Mouse (Mus musculus) embryo, embryonic 11 days (tissue): ENCODE results near the gene Gins1.
A peak's percentile ranks its signal among the peaks of the same experiment; 100 is the strongest.
"Not testable (repeated sequence)": the region's sequence is repeated elsewhere in the genome, so short reads cannot be mapped to it uniquely, and the experiment has no call there.

ENCODE experiments used
- DNase-seq: peaks from one replicate; pipeline ENCODE4 v3.0.0-alpha.2; 2015

Gene Gins1

GRCm38 (mm10) chr2:150904936-150905450 lies at the start of gene Gins1:
Gins1 (plus strand) TSS chr2:150905400.
- DNase-seq: no peak

DNA sequence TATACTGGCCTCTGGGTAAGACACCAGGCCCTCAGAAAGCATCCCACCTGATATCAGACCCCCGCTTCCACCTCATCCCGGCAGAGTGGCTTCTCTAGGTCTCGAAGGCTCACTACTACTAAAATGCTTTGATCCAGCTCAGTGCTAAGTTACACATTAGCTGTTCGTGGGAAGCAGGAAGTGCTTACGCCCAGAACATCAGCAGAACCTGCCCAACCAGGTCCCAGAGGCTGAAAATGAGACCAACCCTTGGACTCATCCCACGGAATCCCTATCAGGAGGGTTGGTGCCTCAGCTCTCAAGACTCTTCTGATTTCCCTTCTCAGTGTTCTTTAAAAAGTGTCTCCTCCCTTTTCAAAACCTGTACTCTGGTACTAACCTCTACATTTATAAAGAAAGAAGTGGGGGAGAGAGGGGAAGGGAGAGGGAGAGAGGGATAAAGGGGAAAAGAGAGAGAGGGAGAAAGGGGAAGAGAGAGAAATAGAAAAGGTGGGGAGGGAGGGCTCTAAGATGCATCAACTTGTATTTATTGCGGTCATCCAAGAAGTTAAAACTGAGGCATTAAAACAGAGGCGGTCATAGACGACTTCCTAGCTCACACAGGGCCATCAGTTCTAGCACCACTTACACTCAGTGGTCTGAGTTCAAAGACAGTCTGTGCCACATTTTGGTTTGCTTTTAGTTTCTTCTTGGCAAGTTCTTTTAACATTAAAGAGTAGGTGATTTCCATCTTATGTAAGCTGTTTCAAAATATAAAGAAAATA lies 46.3 kb upstream of the Gins1 start:
- no peak for DNase-seq

- DNase-seq: no peak
These were observed 45.3 kb upstream of the Gins1 start for GRCm38 (mm10) chr2:150859709-150860470.

- DNase-seq: no peak
These were observed 44.1 kb upstream of the Gins1 start for GRCm38 (mm10) chr2:150861128-150861527.

GRCm38 (mm10) chr2:150867021-150867420 lies 38.2 kb upstream of the Gins1 start:
- no peak for DNase-seq

GRCm38 (mm10) chr2:150869446-150869845 lies 35.8 kb upstream of the Gins1 start:
- no peak for DNase-seq

GRCm38 (mm10) chr2:150874508-150874907 lies 30.7 kb upstream of the Gins1 start:
- DNase-seq: no peak

DNA sequence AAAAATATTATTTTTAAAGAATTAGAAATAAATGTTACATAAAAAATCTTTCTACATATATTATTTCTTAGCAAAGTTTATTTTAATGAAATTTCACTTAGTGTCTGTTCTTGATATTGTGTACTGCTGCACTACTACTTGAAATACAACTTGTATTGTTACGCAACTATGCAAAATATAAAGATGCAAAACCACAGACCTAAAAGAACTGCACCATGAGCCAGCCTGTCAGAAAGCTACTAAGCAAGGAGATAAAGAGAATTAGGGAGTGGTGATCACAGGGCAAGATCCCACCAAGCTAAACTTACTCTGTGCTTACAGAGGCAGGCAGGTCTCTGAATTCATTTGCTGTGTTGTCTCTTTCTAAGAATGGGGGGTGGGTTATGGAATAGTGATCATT lies 30.0 kb upstream of the Gins1 start:
- no peak for DNase-seq

DNA sequence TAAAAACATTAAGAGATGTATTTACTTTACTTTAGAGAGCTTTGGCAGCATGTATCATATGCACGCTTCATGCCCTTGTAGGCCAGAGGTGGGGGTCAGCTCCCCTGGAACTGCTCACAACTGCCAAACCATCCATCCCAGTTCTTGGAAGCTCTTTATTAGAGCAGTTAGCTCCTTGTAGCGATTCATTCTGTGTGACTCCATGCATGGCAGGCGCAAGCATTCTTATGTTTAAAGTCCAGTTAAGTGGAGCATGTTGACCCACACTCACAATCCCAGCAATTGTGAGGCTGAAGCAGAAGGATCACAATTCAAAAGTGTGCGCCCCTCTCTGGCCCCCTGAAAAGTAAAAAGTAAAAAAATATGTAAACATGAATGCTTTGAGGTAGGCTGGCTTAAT lies 27.6 kb upstream of the Gins1 start:
- no peak for DNase-seq

GRCm38 (mm10) chr2:150884075-150884778 lies 21.0 kb upstream of the Gins1 start:
- no peak for DNase-seq

DNA sequence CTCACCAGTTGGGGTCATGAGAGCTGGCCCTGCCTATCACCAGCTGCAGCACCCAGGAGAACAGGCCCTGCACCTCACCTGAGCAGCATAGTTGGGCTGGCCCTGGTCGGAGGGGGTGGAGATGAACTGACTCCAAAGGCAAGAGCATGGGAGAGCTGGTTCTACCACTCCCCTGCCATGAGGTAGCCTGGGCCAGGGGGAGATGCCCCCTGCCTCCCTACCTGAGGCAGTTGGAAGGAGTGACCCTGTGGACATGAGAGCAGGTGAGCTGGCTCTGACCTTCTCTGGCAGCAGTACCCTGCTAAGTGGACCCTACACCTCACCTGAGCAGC lies 20.5 kb upstream of the Gins1 start:
- no peak for DNase-seq

DNA sequence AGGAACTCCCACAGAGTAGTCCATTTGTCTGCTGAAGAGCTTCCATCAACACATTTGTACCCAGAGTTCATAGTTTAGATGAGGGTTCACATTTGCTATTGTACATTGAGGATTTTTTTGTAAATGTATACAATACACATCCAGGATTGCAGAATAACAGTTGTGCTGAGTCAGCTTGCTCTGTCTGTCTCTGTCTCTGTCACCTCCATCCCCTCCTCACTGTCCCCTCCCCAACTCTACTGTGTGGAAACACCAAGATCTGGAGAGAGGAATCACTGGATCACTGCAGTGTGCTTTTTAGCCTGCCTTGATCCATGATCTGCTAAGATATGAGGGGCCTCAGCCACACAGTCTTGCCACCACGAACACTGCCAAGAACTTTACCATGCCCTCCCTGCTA lies 19.4 kb upstream of the Gins1 start:
- DNase-seq: no peak

DNA sequence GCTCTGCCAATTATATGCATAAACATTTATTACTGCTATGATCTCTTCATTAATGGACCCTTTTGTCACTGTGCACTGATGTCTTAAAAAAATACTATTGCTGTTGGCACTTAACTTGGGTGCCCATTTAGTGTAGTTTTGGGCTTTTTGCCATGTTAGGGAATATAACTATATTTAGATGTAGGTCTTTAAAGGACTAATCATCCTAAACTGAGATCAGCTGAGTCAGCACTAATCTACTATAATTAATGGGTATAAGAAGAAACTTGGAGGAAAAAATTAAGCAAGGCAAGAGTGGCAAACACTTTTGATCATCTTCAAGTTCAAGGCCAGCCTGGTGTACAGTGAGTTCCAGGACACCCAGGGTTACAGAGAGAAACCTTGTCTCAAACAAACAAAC lies 18.9 kb upstream of the Gins1 start:
- DNase-seq: no peak

- no peak for DNase-seq
These were observed 17.8 kb upstream of the Gins1 start for GRCm38 (mm10) chr2:150887370-150887769.

- DNase-seq: no peak
These were observed 10.5 kb upstream of the Gins1 start for GRCm38 (mm10) chr2:150894617-150895267.

GRCm38 (mm10) chr2:150895691-150896252 lies 9.4 kb upstream of the Gins1 start:
- no peak for DNase-seq

GRCm38 (mm10) chr2:150900341-150900740 lies 4.9 kb upstream of the Gins1 start:
- DNase-seq: no peak

- DNase-seq: no peak
These were observed 2.9 kb upstream of the Gins1 start for GRCm38 (mm10) chr2:150902347-150902746.

- DNase-seq: peak; percentile 98
These were observed 796 bp upstream of the Gins1 start, which contains the start of gene Abhd12 for GRCm38 (mm10) chr2:150904272-150904935. Abhd12 (minus strand) TSS chr2:150904741.

- DNase-seq: not testable (repeated sequence)
These were observed 3.7 kb downstream of the Gins1 start for GRCm38 (mm10) chr2:150908881-150909280.

DNA sequence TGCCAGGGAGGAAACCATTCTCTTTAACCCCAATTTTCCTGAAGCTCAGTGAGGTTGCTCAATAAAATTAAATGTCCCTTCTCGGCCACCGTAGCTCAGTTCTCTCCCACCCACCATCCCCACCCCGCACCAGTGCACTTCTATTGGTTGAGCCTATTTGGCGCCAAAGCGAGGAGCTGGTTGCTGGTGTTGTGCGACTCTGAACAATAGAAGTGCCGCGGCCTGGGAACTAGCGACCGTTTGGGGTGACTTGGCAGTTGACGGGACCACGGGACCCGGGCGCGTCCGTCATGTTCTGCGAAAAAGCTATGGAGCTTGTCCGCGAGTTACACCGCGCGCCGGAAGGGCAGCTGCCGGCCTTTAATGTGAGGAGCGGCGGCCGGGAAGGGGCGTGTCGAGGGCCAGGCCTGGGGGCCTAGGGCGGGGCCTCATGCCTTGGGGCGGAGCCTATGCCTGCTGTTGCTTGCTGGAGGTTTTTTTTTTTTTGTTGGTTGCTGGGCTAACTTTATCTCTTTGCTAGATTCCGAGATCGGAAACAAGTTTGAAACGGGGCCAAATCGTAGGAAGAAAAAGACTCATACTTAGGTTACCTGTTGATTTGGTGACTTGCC lies 4.3 kb downstream of the Gins1 start:
- DNase-seq: peak; percentile 97
